Mouse (Mus musculus): ENCODE data around the gene Dot1l. TPM values are rescaled to one million over a fixed set of nuclear protein-coding genes. Genes with fewer than 3 reads are reported as not detected.
A peak's percentile ranks its signal among the peaks of the same experiment; 100 is the strongest.

Dot1l gene
- polyA plus RNA-seq (2012; rRNA removed): 6.7 and 17.2 TPM in 2 replicates

- peak; percentile 98 for DNase-seq (ENCODE audit: low spot score)
Measured at GRCm38 (mm10) chr10:80754594-80755290, at the start of gene Dot1l. TSS of gene Dot1l (plus strand) at chr10:80755206.

GRCm38 (mm10) chr10:80705479-80705878 lies 49.5 kb upstream of the Dot1l start:
- no peak for DNase-seq (ENCODE audit: low spot score)

- DNase-seq (ENCODE audit: low spot score): no peak
Measured at GRCm38 (mm10) chr10:80710834-80711233, 44.2 kb upstream of the Dot1l start.

- no peak for DNase-seq (ENCODE audit: low spot score)
Measured at GRCm38 (mm10) chr10:80717281-80717680, 37.7 kb upstream of the Dot1l start.

- DNase-seq (ENCODE audit: low spot score): no peak
Measured at GRCm38 (mm10) chr10:80727369-80728127, 27.5 kb upstream of the Dot1l start.

- no peak for DNase-seq (ENCODE audit: low spot score)
Measured at GRCm38 (mm10) chr10:80732611-80733101, 22.4 kb upstream of the Dot1l start.

GRCm38 (mm10) chr10:80736731-80737130 lies 18.3 kb upstream of the Dot1l start:
- DNase-seq (ENCODE audit: low spot score): no peak

GRCm38 (mm10) chr10:80738657-80739056 lies 16.3 kb upstream of the Dot1l start:
- DNase-seq (ENCODE audit: low spot score): no peak

- no peak for DNase-seq (ENCODE audit: low spot score)
Measured at GRCm38 (mm10) chr10:80741146-80741545, 13.9 kb upstream of the Dot1l start.

GRCm38 (mm10) chr10:80741634-80742179 lies 13.3 kb upstream of the Dot1l start:
- no peak for DNase-seq (ENCODE audit: low spot score)

GRCm38 (mm10) chr10:80742180-80742978 lies 12.6 kb upstream of the Dot1l start, which contains the start of gene Ap3d1:
TSS of gene Ap3d1 (minus strand) at chr10:80742264.
- DNase-seq (ENCODE audit: low spot score): peak; percentile 72

- no peak for DNase-seq (ENCODE audit: low spot score)
Measured at GRCm38 (mm10) chr10:80744262-80744661, 10.7 kb upstream of the Dot1l start.

- DNase-seq (ENCODE audit: low spot score): peak; percentile 64
Measured at GRCm38 (mm10) chr10:80747410-80747809, 7.6 kb upstream of the Dot1l start.

GRCm38 (mm10) chr10:80748609-80749008 lies 6.4 kb upstream of the Dot1l start:
- DNase-seq (ENCODE audit: low spot score): no peak

GRCm38 (mm10) chr10:80751188-80751832 lies 3.7 kb upstream of the Dot1l start:
- no peak for DNase-seq (ENCODE audit: low spot score)

GRCm38 (mm10) chr10:80752079-80752625 lies 2.9 kb upstream of the Dot1l start:
- no peak for DNase-seq (ENCODE audit: low spot score)

- no peak for DNase-seq (ENCODE audit: low spot score)
Measured at GRCm38 (mm10) chr10:80755291-80756015, 447 bp downstream of the Dot1l start.

GRCm38 (mm10) chr10:80756099-80756498 lies 1.1 kb downstream of the Dot1l start:
- DNase-seq (ENCODE audit: low spot score): no peak

GRCm38 (mm10) chr10:80756509-80756908 lies 1.5 kb downstream of the Dot1l start:
- DNase-seq (ENCODE audit: low spot score): no peak

- no peak for DNase-seq (ENCODE audit: low spot score)
Measured at GRCm38 (mm10) chr10:80756967-80757366, 2.0 kb downstream of the Dot1l start.

Measured in urinary bladder, adult 2 months (tissue).